Comparison of ENCODE assay signal across 15 mouse cellular contexts in the genomic region with DNA sequence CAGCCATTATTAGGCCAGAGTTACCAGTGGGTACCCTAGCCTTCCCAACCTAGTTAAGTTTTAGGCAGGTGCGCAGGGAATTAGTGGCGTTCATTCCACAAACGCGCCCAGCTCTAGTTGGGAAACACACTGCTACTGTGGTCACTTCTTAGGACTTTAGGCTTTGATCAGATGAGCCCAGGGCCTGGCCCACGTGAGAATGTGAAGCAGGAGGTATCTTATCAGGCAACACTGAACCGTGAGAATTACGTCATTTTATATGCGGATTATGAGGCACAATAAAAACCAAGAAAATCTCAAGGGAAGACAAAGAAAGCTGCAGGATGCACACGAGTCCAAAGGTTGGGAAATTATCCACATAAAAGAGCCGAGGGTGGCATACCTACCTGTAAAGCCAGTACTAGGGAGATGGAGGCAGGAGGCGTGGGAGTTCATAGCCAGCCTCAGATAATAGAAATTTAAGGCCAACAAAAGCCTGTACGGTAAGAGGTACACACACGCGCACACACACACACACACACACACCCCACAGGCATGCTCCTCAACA. TPM values are rescaled to one million over a fixed set of nuclear protein-coding genes. Genes with fewer than 3 reads are reported as not detected.
DNase-seq lines count a peak whose midpoint lies in the region; ATAC-seq and TF ChIP-seq lines count a peak whose summit lies in the region.
"Had no signal": no experiment of that assay in that cellular context is flagged by ENCODE, and none has a peak within 500 bp of the region (broad histone marks: within the 10 kb centered on the region; RNA-seq: fewer than 3 reads in every experiment).

No protein-coding gene starts in this region.

- H3K9ac ChIP-seq in forebrain, embryonic 14.5 days (ENCODE audit: low read length): no peak overlapping the region
- H3K9ac ChIP-seq in kidney, embryonic 14.5 days (ENCODE audit: low read depth, low read length): no peak overlapping the region
- H3K9ac ChIP-seq: liver, embryonic 12.5 days had no signal

- H3K9me3 ChIP-seq in megakaryocyte, embryonic 14.5 days: peaks cover 8% of the 10 kb centered on the region; the same call in 1 of the 2 replicates
- no peaks in the 10 kb centered on the region for H3K9me3 ChIP-seq in forebrain, embryonic 14.5 days (replicated peaks; ENCODE audit: control insufficient read depth, low read length)
- no peaks in the 10 kb centered on the region for H3K9me3 ChIP-seq in kidney, embryonic 14.5 days (ENCODE audit: control insufficient read depth, low read length)
- H3K9me3 ChIP-seq: liver, embryonic 12.5 days had no signal

- peaks cover 24% of the 10 kb centered on the region for H3K27me3 ChIP-seq in megakaryocyte, embryonic 14.5 days (replicated peaks)
- H3K27me3 ChIP-seq in forebrain, embryonic 14.5 days (replicated peaks; ENCODE audit: control insufficient read depth, insufficient read depth, low read length): no peaks in the 10 kb centered on the region
- H3K27me3 ChIP-seq in small intestine, adult 2 months (ENCODE audit: control insufficient read depth, insufficient read depth, low read length): no peaks in the 10 kb centered on the region
- no peaks in the 10 kb centered on the region for H3K27me3 ChIP-seq in kidney, embryonic 14.5 days (ENCODE audit: control insufficient read depth, insufficient read depth, low read length)
- H3K27me3 ChIP-seq: liver, embryonic 12.5 days had no signal

- no peak for ATAC-seq in megakaryocyte, adult 5-6 weeks (ENCODE audit: poor library complexity, severe bottlenecking)
- no peak for ATAC-seq in forebrain, embryonic 14.5 days
- no peak for ATAC-seq in kidney, embryonic 14.5 days (ENCODE audit: low FRiP score, low TSS enrichment)
- ATAC-seq: liver, embryonic 12.5 days had no signal

- peaks cover 61% of the 10 kb centered on the region for H3K36me3 ChIP-seq in megakaryocyte, embryonic 14.5 days (replicated peaks; ENCODE audit: low read length)
- peaks cover 25% of the 10 kb centered on the region for H3K36me3 ChIP-seq in forebrain, embryonic 14.5 days (ENCODE audit: control insufficient read depth, insufficient read depth, low read length)
- H3K36me3 ChIP-seq in small intestine, adult 2 months (ENCODE audit: control insufficient read depth, insufficient read depth, low read length): peaks cover 11% of the 10 kb centered on the region
- peaks cover 13% of the 10 kb centered on the region; the same call in 1 of the 2 replicates for H3K36me3 ChIP-seq in kidney, embryonic 14.5 days (ENCODE audit: control insufficient read depth, insufficient read depth, low read length)

- H3K4me2 ChIP-seq in forebrain, embryonic 14.5 days (ENCODE audit: low read length): no peak overlapping the region
- H3K4me2 ChIP-seq in kidney, embryonic 14.5 days (replicated peaks; ENCODE audit: low read depth, low read length): no peak overlapping the region
- H3K4me2 ChIP-seq: heart, embryonic 11.5 days; liver, embryonic 12.5 days had no signal

- H3K27ac ChIP-seq in forebrain, embryonic 14.5 days (ENCODE audit: low read depth, low read length): peak overlapping the region; percentile 76; the same call in 1 of the 2 replicates
- H3K27ac ChIP-seq in small intestine, adult 2 months (ENCODE audit: insufficient read depth, low read depth, low read length): peak overlapping the region; percentile 92
- no peak overlapping the region for H3K27ac ChIP-seq in kidney, embryonic 14.5 days (ENCODE audit: low read depth, low read length)
- H3K27ac ChIP-seq: liver, embryonic 12.5 days had no signal

- H3K4me3 ChIP-seq in megakaryocyte, embryonic 14.5 days (replicated peaks): peak overlapping the region; percentile 50
- no peak overlapping the region for H3K4me3 ChIP-seq in forebrain, embryonic 14.5 days (ENCODE audit: low read depth, low read length)
- H3K4me3 ChIP-seq in small intestine, adult 2 months (ENCODE audit: low read depth, low read length): no peak overlapping the region
- no peak overlapping the region for H3K4me3 ChIP-seq in kidney, embryonic 14.5 days (ENCODE audit: low read length)
- H3K4me3 ChIP-seq: liver, embryonic 12.5 days had no signal

- no peak for TF ChIP-seq CTCF in small intestine, adult 2 months (IDR thresholded peaks at IDR 0.05; ENCODE audit: extremely low read depth, insufficient read length, insufficient replicate concordance, low read depth, low read length)

- H3K4me1 ChIP-seq in megakaryocyte, embryonic 14.5 days: peaks cover 58% of the 10 kb centered on the region
- H3K4me1 ChIP-seq in forebrain, embryonic 14.5 days (ENCODE audit: control insufficient read depth, insufficient read depth, low read length): peaks cover 25% of the 10 kb centered on the region
- peaks cover 60% of the 10 kb centered on the region for H3K4me1 ChIP-seq in small intestine, adult 2 months (ENCODE audit: control insufficient read depth, insufficient read depth, insufficient read length, low read length)
- H3K4me1 ChIP-seq in kidney, embryonic 14.5 days (ENCODE audit: control insufficient read depth, insufficient read depth, low read length): peaks cover 26% of the 10 kb centered on the region

- TF ChIP-seq POLR2A in small intestine, adult 2 months (IDR thresholded peaks at IDR 0.05; ENCODE audit: low read depth, low read length): peak; percentile 14; the same call in 1 of the 2 replicates

- no peak for DNase-seq in forebrain, embryonic 14.5 days (ENCODE audit: low spot score)
- peak; percentile 96 for DNase-seq in large intestine, adult 2 months (ENCODE audit: low read depth, low spot score)
- no peak for DNase-seq in adrenal gland, adult 2 months
- no peak for DNase-seq in lung, adult 18-20 months
- DNase-seq: adrenal gland, postnatal 10 days; gastrocnemius, postnatal 14 days; kidney, adult 11 months; kidney, postnatal 25 days; layer of hippocampus, postnatal 36 days had no signal

- WGBS in forebrain, embryonic 14.5 days: 78% methylated on average over 14 of the region's 14 CpGs
- WGBS in large intestine, adult 2 months: 33% methylated on average over 14 of the region's 14 CpGs
- WGBS in small intestine, adult 2 months: 29% methylated on average over 14 of the region's 14 CpGs
- WGBS in kidney, embryonic 14.5 days: 87% methylated on average over 14 of the region's 14 CpGs

RNA-seq across cellular contexts. Expression of gene Cotl1, which starts 29.3 kb away (rescaled TPM):
- 413 and 593 TPM in 2 replicates for polyA plus RNA-seq in megakaryocyte, embryonic 14.5 days (2012; ENCODE audit: insufficient read depth, low replicate concordance)
- total RNA-seq in megakaryocyte, adult 5-6 weeks (2015): 526 and 619 TPM in 2 replicates
- total RNA-seq in megakaryocyte, adult 5-6 weeks (2017): 490 and 532 TPM in 2 replicates
- 403 and 455 TPM in 2 replicates for polyA plus RNA-seq in forebrain, embryonic 14.5 days (2014; fragmentation: Nextera tagmentation; extraction: Ambion mirVana)
- 241 and 255 TPM in 2 replicates for polyA plus RNA-seq in large intestine, adult 2 months (2012; rRNA removed)
- polyA plus RNA-seq in small intestine, adult 2 months (2012; rRNA removed): 206 and 264 TPM in 2 replicates
- 10 to 100 TPM; 45.4 to 50.4 TPM for total RNA-seq in adrenal gland, adult 2 months (2021)
- polyA plus RNA-seq in adrenal gland, adult 2 months (2012; rRNA removed): 156 TPM in 2 replicates
- 239 and 329 TPM in 2 replicates for polyA plus RNA-seq in kidney, embryonic 14.5 days (2014; fragmentation: Nextera tagmentation; extraction: Ambion mirVana)

RNA-seq across cellular contexts. Expression of gene Tldc1, which starts 32.8 kb away (rescaled TPM):
- 1.7 and 2.0 TPM in 2 replicates for polyA plus RNA-seq in megakaryocyte, embryonic 14.5 days (2012; ENCODE audit: insufficient read depth, low replicate concordance)
- 2.2 and 2.6 TPM in 2 replicates for total RNA-seq in megakaryocyte, adult 5-6 weeks (2015)
- 2.9 and 4.3 TPM in 2 replicates for total RNA-seq in megakaryocyte, adult 5-6 weeks (2017)
- polyA plus RNA-seq in forebrain, embryonic 14.5 days (2014; fragmentation: Nextera tagmentation; extraction: Ambion mirVana): 5.1 and 6.0 TPM in 2 replicates
- 7.3 and 9.0 TPM in 2 replicates for polyA plus RNA-seq in large intestine, adult 2 months (2012; rRNA removed)
- polyA plus RNA-seq in small intestine, adult 2 months (2012; rRNA removed): 4.6 and 7.4 TPM in 2 replicates
- 10 to 100 TPM in 1 of 2 experiments, 1 to 10 TPM in 1; 8.4 to 12.7 TPM for total RNA-seq in adrenal gland, adult 2 months (2021)
- polyA plus RNA-seq in adrenal gland, adult 2 months (2012; rRNA removed): 13.0 and 13.2 TPM in 2 replicates
- polyA plus RNA-seq in kidney, embryonic 14.5 days (2014; fragmentation: Nextera tagmentation; extraction: Ambion mirVana): 6.4 and 13.0 TPM in 2 replicates

RNA-seq across cellular contexts. Expression of gene Klhl36, which starts 51.0 kb away (rescaled TPM):
- polyA plus RNA-seq in megakaryocyte, embryonic 14.5 days (2012; ENCODE audit: insufficient read depth, low replicate concordance): 5.2 and 14.1 TPM in 2 replicates
- 2.7 and 5.5 TPM in 2 replicates for total RNA-seq in megakaryocyte, adult 5-6 weeks (2015)
- total RNA-seq in megakaryocyte, adult 5-6 weeks (2017): 8.5 and 9.2 TPM in 2 replicates
- 11.9 and 12.5 TPM in 2 replicates for polyA plus RNA-seq in forebrain, embryonic 14.5 days (2014; fragmentation: Nextera tagmentation; extraction: Ambion mirVana)
- 7.5 and 11.0 TPM in 2 replicates for polyA plus RNA-seq in large intestine, adult 2 months (2012; rRNA removed)
- 11.5 and 23.8 TPM in 2 replicates for polyA plus RNA-seq in small intestine, adult 2 months (2012; rRNA removed)
- total RNA-seq in adrenal gland, adult 2 months (2021): 10 to 100 TPM in 1 of 2 experiments, 1 to 10 TPM in 1; 4.3 to 11.3 TPM
- 19.8 and 25.5 TPM in 2 replicates for polyA plus RNA-seq in adrenal gland, adult 2 months (2012; rRNA removed)
- 13.3 and 13.8 TPM in 2 replicates for polyA plus RNA-seq in kidney, embryonic 14.5 days (2014; fragmentation: Nextera tagmentation; extraction: Ambion mirVana)
